Mouse (Mus musculus) induced T-regulatory cell, adult 2 months (primary cell): ENCODE data around the gene Tnrc6c.

ENCODE experiments used
- DNase-seq: peaks from one replicate; pipeline ENCODE4 v3.0.0-alpha.2; 2012; ENCODE audit warnings: low read depth

Tnrc6c gene

DNA sequence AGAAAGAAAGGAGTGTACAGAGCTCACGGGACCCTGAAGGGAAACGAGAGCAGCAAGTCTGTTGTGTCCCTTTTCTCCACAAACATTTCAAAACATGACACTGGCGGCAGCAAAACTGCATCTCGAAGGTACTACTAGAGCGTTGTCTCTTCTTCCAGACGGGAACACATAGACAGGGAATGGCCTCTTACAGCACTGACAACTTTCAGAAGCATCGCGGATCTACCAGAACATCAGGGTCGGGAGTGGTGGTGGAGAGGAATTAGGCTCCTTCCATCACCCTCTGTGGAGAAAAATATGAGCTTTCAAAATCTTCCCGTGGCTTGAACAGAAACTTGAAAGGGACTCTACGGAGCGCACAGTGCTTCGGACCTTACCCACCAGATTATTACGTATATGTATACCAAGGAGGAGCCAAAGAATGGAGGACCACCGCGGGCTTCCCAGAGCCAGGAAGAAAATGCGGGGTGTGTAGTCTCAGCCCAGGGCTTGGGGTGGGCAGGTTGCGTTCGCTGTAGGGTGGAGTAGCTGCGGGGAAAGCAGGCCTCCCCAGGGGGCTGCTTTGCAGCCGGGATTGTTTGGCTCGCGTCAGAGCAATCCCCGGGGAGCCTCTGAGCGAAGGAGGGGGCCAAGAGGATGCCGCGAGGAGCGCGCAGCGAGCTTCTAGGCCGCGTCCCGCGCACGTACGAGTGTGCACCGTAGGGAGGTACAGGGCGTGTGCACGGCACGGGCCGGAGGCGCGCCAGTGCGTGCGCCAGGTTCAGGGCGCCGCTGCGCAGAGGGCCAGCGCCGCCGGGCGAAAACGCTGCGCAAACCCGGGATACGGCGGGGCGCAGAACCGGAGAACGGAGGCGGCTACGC is at the start of gene Tnrc6c:
Tnrc6c (plus strand) TSS at position 799 of the 861 bp plus-strand sequence.
- peak; percentile 85 for DNase-seq

GRCm38 (mm10) chr11:117606137-117606536 is 48.0 kb upstream of the Tnrc6c start:
- DNase-seq = no peak

DNA sequence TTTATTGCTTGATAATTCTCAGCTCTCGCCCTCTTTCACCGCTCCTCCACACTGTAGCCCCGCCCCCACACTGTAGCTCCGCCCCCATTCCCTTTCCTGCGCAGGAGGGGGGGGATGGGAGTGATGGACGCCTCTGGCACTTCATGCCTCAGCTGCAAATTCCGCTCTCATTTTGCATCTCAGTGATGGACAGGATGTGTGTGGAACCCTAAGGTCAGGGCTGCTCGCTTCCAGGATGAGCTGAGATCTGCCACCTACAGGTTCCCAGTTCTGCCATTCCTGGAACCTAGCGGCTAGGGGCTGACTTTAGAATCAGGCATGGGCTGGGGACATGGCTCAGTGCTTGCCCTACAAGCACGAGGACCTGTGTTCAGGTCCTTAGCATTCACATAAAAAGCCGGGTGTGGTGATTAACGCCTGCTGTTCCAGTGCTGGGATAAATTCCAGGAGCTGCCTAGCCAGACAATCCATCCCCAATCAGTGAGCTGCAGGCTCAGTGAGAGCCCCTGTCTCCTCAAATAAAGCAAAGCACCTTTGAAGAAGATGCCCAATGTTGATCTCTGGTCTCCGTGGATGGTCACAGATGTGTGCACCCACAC is 47.4 kb upstream of the Tnrc6c start:
- DNase-seq = peak; percentile 37

GRCm38 (mm10) chr11:117608141-117608789 is 45.8 kb upstream of the Tnrc6c start:
- DNase-seq = no peak

DNA sequence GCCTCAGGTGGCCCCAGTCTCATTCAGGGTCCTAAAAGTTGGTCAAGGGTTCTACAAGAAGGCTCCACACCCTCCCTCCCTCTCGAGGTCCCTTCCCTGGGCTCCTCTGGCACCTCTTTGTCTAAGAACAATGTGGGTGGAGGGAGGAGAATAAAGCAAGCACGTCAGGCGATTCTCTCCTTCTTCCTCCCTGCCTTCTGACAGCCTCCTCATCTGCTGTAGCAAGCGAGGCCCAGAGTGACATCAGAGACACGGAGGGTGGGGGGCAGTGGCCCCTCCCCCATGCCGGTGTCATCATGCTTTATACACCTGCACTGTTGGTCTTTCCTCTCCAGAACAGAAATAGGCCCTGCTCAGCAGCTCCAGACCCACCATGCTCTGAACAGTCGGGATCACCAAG is 45.1 kb upstream of the Tnrc6c start:
- DNase-seq = no peak

DNA sequence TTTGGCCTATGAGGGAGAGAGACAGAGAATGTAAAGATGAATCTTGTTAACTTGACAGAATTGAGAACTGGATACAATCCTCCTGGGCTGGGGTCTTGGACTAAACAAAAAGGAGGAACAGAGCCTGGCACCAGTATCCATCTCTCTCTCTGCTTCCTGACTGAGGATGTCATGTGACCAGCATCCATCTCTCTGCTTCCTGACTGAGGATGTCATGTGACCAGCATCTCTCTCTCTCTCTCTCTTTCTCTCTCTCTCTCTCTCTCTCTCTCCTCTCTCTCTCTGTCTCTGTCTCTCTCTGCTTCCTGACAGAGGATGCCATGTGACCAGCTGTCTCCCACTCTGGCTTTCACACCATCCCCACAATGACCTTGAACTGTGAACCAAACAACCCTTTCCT is 43.5 kb upstream of the Tnrc6c start:
- DNase-seq = no peak

DNA sequence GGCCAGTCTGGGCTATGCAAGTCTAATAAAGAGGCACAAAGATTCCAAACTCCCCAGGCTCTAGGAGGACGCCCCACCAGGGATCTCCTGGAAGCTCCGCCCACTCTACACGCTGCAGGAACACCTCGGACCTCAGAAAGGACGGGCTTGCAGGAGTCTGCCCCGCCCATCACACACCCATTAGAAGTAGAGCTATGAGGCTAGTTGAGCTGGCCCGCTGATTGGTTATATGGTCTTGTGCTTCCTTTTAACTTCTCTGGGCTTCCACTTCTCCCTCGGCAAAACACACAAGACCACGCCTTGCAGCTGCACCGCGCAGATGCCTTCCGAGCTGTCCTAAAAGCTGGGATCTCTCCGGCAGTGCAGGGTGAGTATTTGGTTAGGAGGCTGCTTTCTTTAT is 43.0 kb upstream of the Tnrc6c start:
- peak; percentile 88 for DNase-seq

DNA sequence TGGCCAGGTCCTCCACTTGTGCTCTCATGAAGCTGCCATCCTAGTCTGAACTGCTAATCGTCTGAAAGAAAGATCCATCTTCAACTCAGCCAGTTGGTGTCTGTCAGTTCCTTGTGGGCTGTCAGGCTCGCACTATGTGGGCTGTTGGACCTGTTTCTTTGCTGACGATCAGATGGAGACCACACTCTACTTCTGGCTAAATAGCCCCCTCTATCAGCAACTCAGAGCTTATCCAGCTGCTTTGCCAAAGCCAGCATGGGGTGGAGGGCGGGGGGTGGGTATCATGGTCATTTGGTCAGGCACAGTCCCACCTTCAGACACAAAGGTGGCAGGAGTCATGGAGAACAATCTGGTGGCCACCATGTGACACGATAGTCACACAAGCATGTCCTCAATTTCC is 42.2 kb upstream of the Tnrc6c start:
- DNase-seq = no peak

DNA sequence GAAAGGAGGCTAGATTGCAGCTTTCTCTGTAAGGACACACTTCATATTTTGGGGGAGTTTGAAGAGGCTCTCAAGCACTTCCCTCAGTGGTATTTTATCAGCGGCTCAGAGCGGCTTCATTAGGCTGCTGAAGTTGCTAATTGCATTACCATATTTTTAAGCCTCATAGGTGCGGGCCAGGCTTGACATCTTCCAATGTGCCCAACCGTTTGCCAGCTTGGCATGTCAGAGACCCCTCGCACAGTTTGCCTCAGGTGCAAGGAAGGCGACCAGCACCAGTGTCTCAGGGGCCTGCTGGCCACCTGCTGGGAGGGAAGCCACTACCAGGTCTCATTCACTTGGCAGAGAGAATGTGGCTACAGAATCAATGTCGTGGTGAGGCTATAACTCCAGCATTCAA is 41.2 kb upstream of the Tnrc6c start:
- DNase-seq = no peak

GRCm38 (mm10) chr11:117617368-117617908 is 36.7 kb upstream of the Tnrc6c start:
- no peak for DNase-seq

- no peak for DNase-seq
Observed at GRCm38 (mm10) chr11:117618214-117618613, 35.9 kb upstream of the Tnrc6c start.

DNA sequence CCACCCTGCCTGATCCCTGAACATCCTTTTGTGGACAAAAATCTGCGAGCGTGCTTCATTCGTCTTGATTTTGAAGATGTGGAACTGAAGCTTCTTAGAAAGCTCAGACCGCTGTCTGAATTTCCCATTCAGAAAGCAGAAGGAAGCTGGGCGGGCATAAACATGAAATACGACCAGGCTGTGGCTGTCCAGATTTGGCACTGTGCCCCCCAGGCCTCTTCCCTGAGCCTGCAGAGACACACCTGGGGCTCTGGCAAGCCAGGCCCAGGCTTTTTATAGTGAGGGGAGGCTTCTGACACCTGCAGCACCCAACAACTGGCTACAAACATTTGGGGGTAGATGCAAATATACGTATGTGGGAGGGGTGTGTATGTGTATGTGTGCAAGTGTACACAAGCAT is 35.3 kb upstream of the Tnrc6c start:
- DNase-seq = no peak

DNA sequence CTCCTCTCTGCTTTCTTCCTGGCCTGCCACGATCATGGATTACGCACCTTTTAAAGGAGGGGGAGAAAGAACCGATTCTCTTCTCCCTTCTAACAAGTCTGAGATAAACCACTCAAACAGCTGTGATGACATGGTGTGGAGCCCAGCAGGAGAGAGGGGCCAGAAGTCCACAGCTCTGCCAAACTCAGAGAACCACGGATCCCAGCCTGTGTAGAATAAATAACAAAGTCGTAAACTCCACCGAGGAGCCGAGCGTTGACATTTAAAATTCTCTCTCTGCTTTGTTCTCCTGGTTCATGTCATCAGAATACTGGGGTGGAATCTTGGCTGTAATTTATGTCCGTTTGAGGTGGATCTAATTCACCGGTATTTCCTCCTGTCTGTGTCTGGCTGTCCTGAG is 34.5 kb upstream of the Tnrc6c start:
- no peak for DNase-seq

DNA sequence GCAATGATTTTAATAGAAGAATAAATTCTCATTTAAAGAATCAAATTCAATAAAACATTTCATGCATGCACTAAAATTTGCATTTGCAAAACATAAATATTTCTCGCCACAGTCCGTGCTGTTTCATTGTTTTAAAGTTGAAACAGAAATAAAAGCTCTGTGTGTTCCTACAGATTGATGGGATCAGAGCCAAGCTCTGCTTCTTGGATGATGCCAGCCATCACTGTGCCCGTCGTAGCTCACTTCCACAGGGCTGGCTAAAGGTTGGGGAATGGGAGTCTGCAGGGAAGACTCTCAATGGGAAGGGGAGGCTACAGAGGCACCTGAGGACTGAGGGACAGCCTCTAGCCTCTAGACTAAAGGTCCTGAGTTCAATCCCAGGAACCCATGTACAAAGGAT is 28.9 kb upstream of the Tnrc6c start:
- DNase-seq = no peak

DNA sequence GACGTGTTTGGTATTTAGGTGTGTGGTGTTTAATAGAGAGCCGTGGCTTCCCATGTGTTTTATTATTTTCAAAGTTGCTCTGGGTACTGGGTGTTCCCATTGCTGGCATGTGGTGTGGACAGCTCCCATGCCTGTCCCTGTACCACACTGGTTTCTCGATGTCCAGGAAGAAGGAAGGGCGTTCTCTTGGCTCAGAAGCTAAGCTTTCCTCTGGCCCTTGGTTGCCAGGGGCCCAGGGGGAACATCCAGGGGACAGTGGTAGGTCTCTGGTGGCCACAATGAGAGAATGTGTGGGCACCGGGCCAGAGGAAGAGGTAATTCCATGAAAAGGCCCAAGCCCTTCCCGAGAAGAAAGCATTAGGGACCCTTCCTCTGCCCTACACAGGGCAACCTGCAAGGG is 27.5 kb upstream of the Tnrc6c start:
- no peak for DNase-seq

- no peak for DNase-seq
Observed at GRCm38 (mm10) chr11:117627060-117627562, 27.0 kb upstream of the Tnrc6c start.

- DNase-seq = no peak
Observed at GRCm38 (mm10) chr11:117627746-117628311, 26.3 kb upstream of the Tnrc6c start.

- DNase-seq = no peak
Observed at GRCm38 (mm10) chr11:117628312-117628779, 25.7 kb upstream of the Tnrc6c start.

DNA sequence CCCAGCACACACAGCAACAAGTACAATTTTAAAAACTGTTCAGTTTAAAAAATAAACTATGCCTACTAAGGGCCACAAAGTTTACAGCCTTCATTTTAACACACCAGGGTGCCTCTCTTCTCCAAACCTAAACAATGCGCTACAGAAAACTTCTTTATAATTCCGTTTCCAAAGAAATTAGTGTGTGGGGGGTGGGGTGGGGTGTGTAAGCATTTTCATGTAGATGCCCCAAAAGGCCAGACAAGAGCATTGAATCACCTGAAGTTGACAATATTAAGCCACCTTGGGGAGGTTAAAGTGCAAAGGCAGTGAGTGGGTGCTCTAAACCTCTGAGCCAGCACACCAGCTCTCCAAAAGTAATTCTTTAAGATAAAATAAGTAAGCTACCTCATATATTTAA is 24.2 kb upstream of the Tnrc6c start:
- no peak for DNase-seq

DNA sequence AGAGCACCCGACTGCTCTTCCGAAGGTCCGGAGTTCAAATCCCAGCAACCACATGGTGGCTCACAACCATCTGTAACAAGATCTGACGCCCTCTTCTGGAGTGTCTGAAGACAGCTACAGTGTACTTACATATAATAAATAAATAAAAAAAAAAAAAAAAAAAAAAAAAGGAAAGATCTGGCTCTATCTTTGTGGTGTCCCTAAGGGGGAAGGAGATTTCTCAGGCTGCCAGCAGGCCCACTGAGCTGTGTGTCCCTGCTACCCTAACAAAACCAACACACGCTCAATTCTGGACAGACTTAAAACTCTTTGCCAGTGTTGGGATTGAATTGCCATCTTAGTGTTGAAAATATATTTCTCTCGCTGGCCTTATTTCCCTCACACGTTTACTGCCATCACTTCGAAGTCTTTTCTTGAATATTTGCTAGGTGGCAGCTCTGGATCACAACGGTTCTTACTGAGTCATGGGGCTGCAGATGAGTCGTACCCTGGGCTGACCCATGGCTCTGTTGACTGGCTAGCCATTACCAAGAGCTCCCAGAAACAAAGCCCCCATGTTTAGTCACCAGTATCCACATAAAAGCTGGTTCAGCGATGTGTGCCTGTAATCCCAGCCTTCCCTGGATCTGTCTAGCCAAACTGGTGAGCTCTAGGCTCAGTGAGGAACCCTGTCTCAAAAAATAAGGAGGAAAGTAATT is 23.1 kb upstream of the Tnrc6c start:
- no peak for DNase-seq

DNA sequence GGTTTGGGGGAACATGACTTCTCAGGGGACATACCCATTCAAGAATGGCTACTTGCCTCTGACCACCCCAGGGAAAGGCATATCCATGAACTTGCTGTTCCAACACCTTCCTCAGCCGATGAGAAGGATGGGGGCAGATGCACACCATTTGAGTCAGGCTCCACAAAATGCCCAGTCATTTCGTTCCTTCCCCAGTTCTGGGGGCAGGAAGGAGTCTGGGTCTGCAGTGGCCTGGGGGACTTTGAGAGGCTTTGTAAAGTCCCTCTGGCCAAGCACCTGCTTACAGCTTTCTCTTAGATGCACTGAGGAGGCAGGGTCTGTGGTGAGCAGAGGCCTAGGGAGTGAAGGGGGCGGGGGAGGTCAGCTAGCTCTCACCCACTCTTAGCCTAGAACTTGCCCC is 20.8 kb upstream of the Tnrc6c start:
- DNase-seq = no peak

DNA sequence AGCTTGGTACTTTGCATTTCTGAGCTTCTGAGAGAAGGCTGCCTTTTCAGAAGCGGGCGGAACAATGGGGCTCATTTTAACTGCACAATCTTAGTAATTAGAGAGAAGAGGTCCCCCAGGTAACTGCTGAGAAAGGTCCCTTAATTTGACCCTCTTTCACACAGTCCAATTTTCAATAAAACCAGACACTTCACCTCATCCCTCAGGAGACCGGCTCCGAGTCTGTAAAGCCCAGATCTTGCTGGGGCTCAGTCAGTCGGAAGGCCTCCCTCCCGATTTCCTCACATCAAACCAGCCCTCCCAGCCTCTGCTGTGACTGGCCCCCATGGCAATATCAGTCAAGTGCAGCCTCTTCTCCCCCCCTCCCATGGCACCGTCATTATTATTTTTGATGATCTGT is 15.7 kb upstream of the Tnrc6c start:
- DNase-seq = no peak
